Mouse (Mus musculus): ENCODE measurements at regions not wholly inside any gene's neighbourhood (a gene's known extent, or its start where the extent isn't known, plus 50 kb on each side); places are given as distances from the start of the nearest gene placed in this dataset.

DNA sequence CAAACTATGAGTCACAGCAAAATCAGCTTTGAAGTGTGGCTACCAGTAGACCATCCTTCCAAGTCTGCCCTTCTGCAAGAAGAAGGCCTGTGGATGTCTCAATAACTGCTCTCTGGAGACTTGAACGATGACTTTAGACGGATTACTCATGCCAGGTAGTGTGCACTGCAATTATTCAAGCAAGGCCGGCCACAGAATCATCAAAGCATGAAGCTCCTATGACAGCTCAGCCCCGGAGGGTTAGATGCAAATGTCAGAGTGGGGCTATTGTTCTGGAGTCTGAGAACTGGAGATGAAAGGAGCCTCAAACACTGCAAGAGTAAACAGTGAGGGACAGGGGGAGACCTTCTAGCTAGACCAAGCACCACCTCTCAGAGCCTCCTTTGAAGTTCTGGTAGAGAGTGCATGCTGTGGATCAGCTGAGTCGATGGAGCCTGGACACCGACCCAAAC lies 173.8 kb upstream of the Dmrta1 start:
- DNase-seq (ENCODE audit: low spot score) = no peak

- DNase-seq (ENCODE audit: low spot score) = no peak
Observed at GRCm38 (mm10) chr4:89500232-89500631, 179.0 kb upstream of the Dmrta1 start.

DNA sequence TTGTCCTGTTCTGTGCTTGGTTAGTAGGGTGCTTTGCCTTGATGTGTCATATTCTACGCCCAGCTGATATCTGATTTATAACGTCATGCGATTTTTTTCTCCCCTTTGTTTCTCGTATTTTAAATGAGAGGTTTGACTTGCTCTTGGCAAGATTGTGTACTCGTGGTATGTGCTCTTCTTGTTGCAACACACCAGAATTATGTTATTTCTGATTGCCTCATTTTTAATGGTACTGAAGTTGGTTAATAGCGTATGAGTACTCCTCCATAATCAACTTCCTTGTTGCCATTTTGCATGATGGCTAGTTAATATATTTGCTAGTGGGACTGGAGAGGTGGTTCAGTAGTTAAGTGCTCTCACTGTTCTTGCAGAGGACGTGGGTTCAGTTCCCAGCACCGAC lies 180.1 kb upstream of the Cdkn2b start:
- DNase-seq (ENCODE audit: low spot score) = no peak

DNA sequence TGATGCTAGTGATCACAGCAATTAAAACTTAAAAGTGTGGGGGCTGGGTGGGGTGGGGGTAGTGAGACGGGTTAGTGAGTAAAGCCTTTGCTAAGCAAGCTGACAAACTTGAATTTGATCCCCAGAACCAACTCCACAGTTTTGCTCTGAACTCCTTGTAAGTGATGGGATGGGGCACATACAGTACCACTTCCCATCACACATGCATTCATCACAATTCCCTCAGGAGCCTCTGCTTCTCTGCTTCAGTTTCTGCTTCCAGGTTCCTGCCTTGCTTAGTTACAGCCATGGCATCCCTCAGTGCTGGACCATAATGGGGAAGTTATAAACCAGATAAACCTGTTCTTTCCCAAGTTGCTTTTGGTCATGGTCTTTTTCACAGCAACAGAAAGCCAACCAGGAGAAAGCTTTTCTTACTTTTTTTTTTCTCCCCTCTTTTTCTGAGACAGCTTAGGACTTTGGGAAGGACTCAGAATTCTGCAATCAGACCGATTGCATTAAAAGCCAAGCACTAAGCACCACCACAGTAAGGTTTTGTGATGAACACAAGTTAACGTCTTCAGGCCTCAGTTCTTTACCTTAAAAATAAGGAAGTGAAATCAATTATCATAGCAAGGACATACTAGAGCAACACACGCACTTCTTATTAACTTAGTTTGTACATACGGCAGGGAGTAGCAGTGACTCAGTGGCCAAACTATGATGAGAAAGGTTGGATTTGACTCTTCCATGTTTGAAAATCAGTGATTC lies 176.8 kb upstream of the Cdkn2b start:
- DNase-seq (ENCODE audit: low spot score) = no peak

- no peak for DNase-seq (ENCODE audit: low spot score)
Observed at GRCm38 (mm10) chr4:89486963-89487362, 176.1 kb upstream of the Cdkn2b start.

GRCm38 (mm10) chr4:89485981-89486531 lies 175.2 kb upstream of the Cdkn2b start:
- peak; percentile 72 for DNase-seq (ENCODE audit: low spot score)

DNA sequence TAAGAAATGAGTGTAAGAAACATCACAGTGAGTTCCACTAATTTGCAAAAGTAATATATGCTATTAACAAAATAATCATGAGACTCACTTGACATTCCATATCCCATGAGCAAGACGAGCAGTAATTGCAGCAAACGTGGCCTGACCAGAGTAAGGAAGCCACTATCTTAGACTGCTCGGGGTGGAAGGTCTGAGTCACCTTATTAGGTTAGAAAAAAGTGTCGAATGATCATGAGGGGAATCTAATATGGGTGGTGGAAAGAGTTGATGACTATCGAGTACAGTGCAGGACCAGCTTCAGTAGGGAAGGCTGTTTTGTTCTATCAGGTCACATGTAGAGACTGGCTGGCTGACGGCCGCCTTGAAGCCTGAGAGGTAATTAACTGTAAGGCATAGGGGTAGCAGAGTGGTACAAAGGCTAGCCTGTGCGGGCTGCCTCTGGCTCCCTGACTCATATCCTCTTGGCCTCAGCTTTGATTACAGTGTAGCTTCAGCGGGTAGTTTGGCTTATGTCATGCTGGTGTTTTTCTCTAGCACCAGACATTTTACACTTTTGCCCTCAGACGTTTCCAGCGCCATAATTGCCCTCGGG lies 167.9 kb upstream of the Cdkn2b start:
- no peak for DNase-seq (ENCODE audit: low spot score)

GRCm38 (mm10) chr4:89475848-89476247 lies 165.0 kb upstream of the Cdkn2b start:
- peak; percentile 26 for DNase-seq (ENCODE audit: low spot score)

DNA sequence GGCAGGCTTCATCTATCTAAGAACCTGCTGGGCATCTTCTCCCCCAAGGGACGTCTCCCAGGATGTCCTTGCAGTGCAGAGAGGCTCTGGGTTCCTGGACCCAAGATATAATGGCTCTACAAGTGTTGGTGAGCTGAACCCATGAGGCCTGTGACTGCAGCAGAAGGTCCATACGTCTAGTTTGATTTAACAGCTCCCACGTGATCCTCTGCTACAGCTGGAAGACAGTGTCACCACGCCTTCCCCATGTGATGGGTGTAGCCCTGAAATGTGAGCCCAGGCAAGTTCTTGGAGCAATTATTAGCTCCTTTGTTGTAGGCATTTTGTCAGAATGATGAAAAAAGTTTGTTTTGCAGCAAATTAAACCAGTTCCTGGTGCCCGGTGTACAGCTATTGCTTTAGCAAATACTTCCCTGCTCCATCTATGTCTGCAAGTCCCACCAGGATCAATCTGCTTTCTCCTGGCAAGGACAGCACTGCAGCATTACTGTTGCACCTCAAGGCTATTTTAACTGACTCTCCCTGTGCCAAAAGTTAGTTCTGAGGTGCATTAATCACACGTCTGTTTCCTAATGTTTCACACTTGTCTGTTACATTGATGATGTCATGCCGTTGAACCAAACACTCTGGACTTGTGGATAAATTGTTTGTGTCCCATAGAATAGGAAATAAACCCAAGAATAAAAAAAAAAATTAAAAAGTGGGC lies 164.2 kb upstream of the Cdkn2b start:
- DNase-seq (ENCODE audit: low spot score) = peak; percentile 13

DNA sequence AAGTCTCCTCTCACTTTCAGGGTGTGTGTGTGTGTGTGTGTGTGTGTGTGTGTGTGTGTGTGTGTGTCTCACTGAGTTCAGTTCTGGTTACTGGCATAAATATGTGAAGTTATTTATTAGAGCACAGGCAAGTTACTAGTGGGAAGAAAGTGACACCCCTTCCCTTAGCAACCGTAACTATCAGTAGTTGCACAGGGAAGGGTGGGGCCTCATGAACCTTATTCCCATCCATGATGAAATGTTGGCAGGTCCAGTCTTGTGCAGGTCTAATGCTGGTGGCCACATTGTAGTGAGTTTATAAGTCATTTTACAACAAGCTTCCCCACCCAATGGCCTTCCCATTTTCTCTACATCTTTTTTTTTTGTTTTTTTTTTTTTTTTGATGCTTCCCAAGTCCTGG lies 160.6 kb upstream of the Cdkn2b start:
- no peak for DNase-seq (ENCODE audit: low spot score)

DNA sequence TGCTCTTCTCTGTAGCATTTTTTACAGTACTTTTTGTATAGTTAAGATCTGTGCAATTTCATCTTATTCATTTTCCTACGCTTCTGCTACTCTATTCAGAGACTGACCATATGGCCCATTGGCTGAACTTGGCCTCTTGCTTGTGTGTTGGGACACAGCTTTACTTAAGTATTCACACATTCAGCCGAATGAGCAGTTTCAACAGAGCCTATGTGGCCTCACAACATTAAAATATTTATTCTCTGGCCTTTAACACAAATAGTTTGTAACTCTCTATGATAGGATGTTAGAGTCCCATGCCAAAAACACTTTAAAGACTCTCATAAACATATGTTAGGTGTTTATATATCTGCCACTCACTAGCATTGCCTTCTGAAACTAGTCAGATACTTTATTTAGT lies 159.9 kb upstream of the Cdkn2b start:
- DNase-seq (ENCODE audit: low spot score) = no peak

DNA sequence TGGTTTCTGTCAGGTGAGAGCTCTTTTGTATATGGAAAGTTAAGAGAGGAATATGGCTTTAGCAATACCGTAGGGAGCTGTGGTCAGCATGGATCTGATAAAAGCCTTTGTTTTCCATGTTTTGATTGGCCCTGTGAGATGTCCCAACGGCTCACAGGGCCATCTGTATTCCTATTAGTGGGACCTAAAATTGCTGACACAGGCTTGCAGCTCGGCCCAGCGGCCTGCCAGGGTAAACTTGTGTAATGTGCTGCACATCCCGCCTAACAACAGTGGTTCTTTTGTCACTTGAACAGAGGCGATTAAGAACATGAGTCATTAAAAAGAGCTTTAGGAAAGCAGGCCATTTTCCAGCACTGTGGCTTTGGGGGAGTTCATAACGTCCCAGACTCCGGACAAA lies 159.0 kb upstream of the Cdkn2b start:
- DNase-seq (ENCODE audit: low spot score) = peak; percentile 30

DNA sequence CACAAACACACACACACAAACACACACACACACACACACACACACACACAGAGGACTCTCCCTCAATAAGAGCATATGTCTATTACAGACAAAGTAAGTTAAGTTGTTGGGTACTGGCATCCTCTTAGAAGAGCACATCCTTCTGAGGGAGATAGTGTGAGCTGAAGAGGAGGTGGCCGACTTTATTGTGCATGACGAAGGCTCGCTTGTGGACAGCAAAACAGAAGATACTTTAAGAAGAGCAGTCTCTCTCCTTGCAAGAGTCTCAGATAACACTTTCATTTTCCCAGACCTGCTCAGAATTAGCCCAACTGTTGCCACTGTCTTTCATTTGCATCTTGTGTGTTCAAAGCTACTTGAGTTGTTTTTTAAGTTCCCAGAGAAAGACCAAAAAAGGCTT lies 158.6 kb upstream of the Cdkn2b start:
- no peak for DNase-seq (ENCODE audit: low spot score)

GRCm38 (mm10) chr4:89466766-89467165 lies 155.9 kb upstream of the Cdkn2b start:
- no peak for DNase-seq (ENCODE audit: low spot score)

DNA sequence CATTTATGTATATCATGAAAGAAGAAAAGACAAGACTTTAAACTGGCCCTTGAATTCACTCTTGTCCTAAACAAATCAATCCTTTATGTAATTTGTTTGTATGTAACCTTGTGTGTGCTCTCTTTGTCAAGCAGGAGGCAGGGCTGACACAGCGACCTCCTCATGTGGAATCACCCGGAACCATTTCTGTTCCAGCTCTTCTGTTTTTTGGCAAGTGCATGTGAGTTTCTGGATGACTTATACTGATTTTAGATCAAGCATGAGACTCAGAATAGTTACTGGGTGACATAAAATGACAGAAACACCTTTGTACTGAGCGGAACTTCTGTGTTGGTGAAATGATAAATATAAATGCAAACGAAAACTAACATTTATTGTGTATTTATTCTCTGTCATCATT lies 152.3 kb upstream of the Cdkn2b start:
- DNase-seq (ENCODE audit: low spot score) = no peak

- no peak for DNase-seq (ENCODE audit: low spot score)
Observed at GRCm38 (mm10) chr4:89460170-89460762, 149.4 kb upstream of the Cdkn2b start.

GRCm38 (mm10) chr4:89459346-89459666 lies 148.5 kb upstream of the Cdkn2b start:
- DNase-seq (ENCODE audit: low spot score) = no peak

GRCm38 (mm10) chr4:89458628-89459345 lies 147.9 kb upstream of the Cdkn2b start:
- peak; percentile 39 for DNase-seq (ENCODE audit: low spot score)

DNA sequence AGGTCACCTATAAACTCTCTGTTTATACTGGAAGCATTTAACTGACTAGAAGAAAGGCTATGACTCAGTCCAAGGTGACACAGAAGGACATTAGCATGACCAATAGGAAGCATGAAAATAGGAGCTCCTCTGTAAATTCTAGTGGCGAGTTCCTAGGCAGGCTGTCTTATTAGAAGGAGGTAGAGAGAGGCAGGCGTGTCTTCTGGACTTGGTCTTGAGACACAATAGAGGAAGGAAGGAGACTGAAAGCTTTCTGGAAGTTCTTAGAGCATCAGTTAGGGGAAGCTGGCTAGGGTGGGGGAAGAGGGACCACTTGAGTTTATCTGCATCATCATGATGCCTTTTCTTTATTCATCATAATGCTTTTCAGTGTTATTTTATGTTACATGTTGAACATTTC lies 147.0 kb upstream of the Cdkn2b start:
- no peak for DNase-seq (ENCODE audit: low spot score)

DNA sequence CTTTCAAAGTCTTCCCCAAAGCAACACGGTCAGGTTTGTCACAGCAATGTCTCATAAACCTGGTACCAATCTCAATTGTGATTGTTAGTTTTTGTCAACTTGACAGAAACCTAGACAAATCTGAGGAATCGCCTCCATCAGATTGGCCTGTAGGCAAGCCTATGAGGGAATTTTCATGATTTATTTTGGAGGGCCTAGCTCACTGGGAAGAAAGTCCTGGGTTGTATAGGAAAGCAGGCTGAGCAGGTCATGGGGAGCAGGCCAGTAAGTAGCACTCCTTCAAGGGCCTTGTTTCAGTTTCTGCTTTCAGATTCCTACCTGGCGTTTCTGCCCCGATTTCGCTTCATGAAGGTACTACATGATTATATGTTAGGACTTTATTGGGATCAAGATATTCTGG lies 144.1 kb upstream of the Cdkn2b start:
- no peak for DNase-seq (ENCODE audit: low spot score)

DNA sequence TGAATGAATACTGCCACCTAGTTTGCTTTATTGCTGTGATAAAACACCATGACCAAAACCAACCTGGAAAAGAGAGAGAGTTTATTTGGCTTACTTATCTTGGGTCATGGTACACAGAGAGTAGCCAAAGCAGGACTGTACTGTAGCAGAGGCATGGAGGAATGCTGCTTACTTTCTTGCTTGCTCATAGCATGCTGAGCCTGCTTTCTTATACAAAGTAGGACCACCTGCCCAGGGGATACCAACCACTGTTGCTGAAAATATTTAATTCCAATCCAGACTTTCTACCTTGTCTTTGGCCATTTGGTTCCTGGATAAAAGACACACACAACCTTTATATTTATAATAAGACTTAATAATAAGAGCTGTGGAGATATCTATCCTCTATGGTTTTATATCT lies 142.2 kb upstream of the Cdkn2b start:
- DNase-seq (ENCODE audit: low spot score) = no peak

DNA sequence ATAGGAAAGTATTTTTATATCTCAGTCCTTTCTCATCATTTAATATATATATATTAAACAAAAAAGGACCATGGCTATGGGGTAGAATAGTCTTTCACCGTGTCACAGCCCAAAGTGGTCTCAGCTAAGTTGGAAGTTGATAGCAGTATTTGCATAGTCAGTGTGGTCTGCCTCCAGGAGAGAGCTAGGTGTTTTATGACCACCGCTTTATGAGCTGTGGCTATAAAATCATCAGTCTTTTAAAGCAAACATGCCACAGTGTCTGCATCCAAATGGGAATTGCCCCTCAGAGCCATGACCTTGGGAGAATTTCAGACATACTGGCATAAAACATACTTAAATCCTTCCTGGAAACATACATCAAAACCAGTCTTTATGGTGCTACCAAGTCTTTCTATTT lies 140.9 kb upstream of the Cdkn2b start:
- no peak for DNase-seq (ENCODE audit: low spot score)

Data from urinary bladder, postnatal 14 days (tissue).